Mouse (Mus musculus): ENCODE results near the gene Fam187b.
"Not testable (repeated sequence)": the region's sequence is repeated elsewhere in the genome, so short reads cannot be mapped to it uniquely, and the experiment has no call there.

Gene Fam187b

DNA sequence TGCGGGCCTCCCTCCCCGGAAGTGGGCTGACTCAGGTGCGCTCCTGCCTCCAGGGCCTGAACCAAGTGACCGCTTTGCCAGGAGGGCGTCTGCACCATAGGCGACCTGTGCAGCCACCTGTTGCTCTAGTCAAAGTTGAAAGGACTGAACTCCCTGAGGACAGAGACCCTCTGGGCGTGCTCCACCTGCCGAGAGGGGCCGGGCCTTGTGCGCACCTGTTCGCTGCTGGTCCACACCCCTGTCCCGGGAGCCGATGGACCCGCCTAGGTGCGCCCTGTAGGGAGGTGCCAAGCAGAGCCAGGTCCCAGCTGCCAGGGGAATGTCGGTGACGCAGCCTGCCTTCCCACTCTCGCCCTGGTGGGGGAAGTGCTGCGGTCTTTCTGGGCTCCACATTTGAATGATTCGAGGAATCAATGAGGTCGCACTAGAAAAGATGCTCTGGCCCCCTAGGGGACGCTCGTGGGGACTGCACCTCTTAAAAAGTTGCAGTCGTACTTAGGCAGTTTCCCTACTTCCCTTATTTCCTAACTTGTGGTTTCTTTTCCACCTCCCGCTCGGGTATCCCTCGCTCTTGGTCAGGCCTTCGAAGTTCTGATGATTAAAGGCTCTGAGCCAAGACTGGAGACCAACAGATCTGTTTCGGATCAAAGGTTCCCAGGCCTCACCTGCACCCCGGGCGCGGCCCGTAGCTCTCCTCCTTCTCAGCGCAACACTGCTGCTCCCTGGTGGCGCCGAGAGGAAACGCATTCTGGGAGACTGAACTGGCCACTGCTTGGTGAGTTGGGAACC, at the start of gene Fam187b:
Fam187b (plus strand) TSS at position 290 of the 789 bp plus-strand sequence.
- no peak for DNase-seq (ENCODE audit: extremely low read depth, low read depth, low spot score)

DNA sequence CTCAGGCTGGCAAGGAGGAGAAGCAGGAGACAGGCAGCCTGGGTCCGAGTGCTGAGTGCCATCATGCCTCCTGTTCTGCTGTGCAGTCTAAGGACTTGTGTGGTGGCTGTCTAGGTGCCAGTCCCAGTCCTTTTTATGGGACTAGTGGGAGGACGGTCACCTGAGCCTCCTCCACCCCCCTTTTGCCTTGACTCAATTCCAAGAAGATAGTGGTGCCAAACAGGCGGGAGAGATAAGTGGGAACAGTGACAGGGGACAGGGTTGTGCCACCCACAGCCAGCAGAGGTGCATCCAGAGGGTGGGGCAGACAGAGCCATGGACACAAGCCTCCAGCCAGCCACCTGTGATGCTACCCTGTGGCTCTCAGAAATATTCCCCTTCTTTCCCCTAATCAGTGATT, 49.5 kb upstream of the Fam187b start:
- DNase-seq (ENCODE audit: extremely low read depth, low read depth, low spot score) = no peak

DNA sequence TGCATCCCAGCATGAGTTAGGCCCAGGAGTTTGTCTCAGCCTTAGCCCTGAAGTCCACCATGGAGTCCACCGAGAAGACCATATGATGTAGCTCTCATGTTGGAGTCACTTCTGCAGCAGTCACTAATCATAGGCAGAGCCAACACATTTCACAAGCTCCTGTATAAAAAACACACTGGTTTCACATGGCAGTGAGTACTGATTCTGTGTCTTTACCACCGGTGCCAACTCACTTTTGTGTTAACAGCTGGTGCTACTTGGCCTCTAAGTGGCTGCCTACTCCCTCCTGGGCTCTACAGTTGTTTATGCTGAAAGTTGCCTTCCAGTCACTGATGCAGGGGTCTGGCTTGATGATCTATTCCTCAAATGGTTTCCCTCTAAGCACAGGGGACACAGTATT, 49.0 kb upstream of the Fam187b start, which contains the start of gene Hamp2:
Hamp2 (minus strand) TSS at position 101 of the 400 bp plus-strand sequence.
- DNase-seq (ENCODE audit: extremely low read depth, low read depth, low spot score) = not testable (repeated sequence)

DNA sequence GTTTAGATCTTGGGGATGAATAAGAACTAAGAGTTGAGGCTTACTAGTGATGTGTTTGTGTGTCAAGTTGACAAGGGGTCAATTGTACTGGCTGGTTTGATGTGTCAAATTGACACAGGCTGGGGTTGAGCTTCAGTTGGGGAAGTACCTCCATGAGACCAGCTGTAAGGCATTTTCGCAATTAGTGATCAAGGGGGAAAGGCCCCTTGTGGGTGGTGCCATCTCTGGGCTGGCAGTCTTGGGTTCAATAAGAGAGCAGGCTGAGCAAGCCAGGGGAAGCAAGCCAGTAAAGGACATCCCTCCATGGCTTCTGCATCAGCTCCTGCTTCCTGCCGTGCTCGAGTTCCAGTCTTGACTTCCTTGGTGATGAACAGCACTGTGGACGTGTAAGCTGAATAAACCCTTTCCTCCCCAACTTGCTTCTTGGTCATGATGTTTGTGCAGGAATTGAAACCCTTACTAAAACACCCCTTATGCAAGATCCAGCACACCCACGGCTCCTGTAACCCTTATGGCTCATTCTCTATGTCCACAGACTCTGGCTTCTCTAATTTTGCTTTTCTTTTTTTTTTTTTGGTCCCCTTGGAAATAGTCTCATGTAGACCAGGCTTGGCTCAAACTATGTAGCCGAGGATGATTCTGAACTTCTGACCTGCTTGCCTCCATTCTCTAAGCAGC, 38.0 kb upstream of the Fam187b start:
- not testable (repeated sequence) for DNase-seq (ENCODE audit: extremely low read depth, low read depth, low spot score)

DNA sequence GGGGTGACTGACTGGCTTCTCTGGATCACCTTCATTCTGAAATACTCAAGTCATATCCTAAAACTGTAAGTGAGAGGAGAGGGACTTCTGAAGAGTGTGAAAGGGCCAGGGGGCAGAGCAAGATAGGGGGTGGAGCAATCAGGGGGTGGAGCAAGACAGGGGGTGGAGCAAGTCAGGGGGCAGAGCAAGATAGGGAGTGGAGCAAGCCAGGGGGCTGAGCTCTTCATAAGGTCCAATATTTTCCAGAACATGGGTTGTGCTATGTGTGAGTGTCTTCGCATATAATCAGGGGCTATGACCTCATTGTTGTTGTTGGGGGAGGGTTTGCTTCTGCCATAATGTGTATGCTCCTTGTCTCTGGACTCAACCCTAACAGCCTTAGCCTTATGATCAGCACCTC, 33.5 kb upstream of the Fam187b start:
- not testable (repeated sequence) for DNase-seq (ENCODE audit: extremely low read depth, low read depth, low spot score)

DNA sequence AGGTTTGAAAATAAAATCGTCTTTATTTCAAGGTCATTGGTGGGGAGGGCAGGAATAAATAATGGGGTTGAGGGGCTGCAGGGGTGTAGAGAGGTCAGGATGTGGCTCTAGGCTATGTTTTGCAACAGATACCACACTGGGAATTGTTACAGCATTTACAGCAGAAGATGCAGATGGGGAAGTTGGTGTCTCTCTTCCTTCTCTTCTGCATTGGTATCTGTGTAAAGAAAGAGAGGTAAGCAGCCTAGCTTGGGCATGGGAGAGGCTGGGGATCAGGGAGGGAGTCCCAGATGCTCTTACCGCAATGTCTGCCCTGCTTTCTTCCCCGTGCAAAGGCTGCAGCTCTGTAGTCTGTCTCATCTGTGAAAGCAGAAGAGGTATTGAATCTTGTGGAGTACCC, 31.2 kb upstream of the Fam187b start:
- DNase-seq (ENCODE audit: extremely low read depth, low read depth, low spot score) = not testable (repeated sequence)

DNA sequence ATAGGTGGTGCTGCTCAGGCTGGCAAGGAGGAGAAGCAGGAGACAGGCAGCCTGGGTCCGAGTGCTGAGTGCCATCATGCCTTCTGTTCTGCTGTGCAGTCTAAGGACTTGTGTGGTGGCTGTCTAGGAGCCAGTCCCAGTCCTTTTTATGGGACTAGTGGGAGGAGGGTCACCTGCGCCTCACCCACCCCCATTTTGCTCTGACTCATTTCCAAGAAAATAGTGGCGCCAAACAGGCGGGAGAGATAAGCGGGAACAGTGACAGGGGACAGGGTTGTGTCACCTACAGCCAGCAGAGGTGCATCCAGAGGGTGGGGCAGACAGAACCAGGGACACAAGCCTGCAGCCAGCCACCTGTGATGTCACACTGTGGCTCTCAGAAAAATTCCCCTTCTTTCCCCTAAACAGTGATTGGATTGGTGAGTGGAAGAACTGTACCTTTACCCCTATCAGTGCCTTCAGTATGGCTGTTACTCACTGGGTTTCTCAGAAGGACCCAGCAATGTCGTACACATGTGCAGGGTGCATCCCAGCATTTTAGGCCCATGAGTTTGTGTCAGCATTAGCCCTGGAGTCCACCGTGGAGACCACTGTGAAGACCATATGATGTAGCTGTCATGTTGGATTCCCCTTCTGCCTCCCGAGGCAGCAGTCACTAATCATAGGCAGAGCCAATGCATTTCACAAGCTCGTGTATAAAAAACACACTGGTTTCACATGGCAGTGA, 29.5 kb upstream of the Fam187b start, which contains the start of gene Hamp:
Hamp (minus strand) TSS at position 124 of the 727 bp plus-strand sequence.
- DNase-seq (ENCODE audit: extremely low read depth, low read depth, low spot score) = no peak

DNA sequence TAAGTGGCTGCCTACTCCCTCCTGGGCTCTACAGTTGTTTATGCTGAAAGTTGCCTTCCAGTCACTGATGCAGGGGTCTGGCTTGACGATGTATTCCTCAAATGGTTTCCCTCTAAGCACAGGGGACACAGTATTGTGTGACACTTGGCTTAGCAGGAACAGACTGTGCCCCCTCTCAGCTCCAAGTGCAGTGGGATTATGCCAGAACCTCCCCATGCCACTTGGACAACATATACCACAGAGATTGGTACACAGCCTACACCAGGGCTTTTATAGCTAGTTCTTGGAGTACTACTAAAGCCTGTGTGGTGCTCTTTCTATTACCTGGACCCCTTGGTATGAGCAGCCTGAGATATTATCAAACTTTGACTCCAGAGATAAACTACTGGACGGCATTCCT, 28.9 kb upstream of the Fam187b start:
- DNase-seq (ENCODE audit: extremely low read depth, low read depth, low spot score) = not testable (repeated sequence)

DNA sequence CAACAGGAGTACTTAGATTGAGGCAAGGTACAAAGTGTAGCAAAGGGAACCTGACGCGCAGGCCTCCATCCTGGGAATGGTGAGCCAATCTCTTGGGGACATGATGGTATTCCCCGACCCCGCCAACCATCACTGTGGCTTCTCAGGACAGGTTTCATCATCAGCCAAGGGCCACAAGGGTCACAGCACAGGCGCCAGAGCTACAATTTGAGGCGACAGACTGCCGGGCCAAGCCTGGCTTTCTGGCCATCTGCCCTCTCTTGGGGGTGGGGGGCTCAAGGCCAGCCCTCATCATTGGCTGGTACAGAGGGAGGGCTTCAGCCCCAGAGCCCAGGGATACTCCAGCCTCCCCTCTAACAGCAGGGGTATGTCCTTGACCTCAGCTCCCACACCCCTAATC, 28.1 kb upstream of the Fam187b start:
- not testable (repeated sequence) for DNase-seq (ENCODE audit: extremely low read depth, low read depth, low spot score)

DNA sequence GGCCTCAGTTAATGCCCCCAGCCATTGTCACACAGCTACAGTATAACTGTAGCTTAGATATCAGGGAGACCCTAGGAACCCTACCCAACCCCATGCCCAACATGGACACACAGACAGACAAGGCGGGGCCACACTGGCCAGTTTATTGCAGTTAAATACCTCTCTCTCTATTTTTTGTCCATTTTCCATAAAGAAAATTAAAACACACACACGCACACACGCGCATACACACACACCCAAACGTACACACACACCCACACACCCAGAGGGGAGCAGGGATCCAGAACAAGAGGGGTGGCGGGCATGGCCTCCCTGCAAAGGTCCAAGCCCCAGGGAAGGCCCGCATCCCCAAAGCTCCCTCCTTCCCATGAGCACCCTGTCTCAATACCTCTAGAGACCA, 27.7 kb upstream of the Fam187b start:
- DNase-seq (ENCODE audit: extremely low read depth, low read depth, low spot score) = no peak

DNA sequence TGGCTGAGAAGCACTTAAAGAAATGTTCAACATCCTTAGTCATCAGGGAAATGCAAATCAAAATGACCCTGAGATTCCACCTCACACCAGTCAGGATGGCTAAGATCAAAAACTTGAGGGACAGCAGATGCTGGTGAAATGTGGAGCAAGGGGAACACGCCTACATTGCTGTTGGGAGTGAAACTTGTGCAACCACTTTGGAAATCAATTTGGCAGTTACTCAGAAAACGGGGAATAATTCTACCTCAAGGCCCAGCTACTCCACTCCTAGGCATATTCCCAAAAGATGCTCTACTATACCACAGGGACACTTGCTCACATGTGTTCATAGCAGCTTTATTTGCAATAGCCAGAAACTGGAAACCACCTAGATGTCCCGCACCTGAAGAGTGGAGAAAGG, 23.7 kb upstream of the Fam187b start:
- DNase-seq (ENCODE audit: extremely low read depth, low read depth, low spot score) = not testable (repeated sequence)

DNA sequence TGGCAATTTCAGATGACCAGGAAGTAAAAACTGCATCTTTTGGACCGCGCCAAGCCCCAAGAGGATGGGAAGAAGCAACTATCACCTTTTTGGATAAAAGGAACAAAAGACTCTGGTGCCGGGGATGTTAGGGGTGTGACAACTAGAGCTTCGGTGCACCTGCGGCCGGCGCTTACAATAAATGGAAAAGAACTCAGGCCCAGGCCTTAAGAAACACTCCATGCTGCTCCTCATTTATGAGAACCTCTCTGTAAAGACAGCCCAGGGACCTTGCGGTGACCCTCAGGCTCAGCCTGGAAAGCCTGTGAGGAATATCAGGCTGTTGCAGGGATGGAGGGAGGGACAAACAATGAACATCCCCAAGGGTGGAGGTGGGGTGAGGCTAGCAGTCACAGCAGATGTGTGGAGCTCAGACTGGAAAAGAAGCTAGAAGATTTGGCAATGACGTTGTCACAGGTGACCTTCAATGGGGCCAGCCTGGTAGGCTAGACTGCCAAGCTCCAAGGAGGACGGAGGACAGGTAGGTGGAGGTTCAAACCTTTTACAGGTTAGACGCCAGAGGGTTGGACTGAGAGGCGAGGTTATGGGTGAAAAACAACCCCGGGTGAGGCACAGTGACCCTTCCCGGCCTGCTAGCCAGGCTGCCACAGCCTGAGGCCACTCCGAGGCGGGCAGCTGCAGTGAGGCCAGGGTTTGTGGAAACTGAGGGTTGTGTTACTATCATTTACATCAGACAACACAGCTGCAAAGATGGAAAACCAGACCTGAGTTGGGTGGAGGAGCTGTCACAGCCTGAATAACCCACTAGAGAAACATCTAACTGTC, 20.9 kb upstream of the Fam187b start:
- DNase-seq (ENCODE audit: extremely low read depth, low read depth, low spot score) = no peak

DNA sequence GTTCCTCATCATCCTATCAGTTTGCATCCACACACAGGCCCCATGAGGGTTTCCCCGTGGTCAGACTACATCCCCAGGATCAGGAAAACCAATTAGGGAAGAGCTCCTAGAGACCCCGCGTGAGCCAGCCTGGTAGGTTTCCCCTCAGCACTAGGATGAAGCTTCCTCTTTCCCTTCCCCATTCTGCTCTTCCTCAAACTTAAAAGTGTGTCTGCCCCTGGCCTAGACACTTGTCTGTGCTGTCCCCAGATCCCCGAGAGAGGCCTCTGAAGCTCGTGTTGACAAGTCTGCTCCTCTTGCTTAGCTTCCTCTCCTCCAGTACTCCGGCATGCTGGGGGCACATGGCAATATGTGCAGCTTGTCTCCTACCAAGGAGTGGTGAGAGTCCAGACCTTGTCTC, 20.1 kb upstream of the Fam187b start:
- DNase-seq (ENCODE audit: extremely low read depth, low read depth, low spot score) = no peak

DNA sequence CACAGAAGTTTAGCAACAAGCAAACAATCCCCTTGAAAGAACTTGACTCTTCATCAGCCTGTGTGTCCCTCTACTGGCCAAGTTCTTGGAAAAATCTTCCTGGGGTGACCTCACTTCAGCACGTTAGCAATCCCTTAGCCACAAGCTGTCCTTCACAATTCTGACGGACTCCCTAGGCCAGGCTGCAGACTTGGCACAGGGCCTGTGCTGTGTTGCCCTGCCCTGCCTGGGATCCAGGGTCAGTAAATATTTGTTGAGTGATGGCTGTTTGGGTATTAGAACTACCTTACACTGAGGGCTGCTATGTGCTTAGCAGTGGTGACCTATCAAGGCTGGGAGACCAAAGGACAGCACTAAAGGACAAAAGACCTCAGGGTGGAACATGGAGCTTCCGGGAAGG, 19.6 kb upstream of the Fam187b start:
- no peak for DNase-seq (ENCODE audit: extremely low read depth, low read depth, low spot score)

DNA sequence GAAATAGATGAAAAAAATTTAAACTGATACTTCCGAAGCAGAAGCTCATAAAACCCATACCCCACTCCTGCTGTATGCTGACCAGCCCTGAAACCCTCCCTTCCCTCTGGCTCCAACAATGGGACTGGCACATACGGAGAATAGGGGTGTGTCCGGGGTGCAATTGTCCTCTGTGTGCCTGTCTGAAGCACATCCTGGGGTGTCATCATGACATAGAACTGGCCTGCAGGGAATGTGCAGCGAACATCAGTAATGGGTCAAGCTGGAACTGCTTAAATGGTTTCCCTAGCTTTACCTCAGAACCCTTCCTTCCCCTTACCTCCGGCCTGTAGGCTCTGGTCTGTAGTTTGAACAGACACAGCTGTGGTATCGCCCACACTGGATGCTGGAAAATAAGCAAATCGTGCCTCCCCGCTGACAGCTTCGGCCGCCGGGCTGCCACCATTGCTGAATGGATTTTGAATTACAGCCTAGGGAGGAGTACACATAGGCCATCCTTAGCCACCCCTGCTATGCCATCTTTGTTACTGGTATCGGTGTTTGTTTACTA, 18.5 kb upstream of the Fam187b start:
- DNase-seq (ENCODE audit: extremely low read depth, low read depth, low spot score) = no peak

DNA sequence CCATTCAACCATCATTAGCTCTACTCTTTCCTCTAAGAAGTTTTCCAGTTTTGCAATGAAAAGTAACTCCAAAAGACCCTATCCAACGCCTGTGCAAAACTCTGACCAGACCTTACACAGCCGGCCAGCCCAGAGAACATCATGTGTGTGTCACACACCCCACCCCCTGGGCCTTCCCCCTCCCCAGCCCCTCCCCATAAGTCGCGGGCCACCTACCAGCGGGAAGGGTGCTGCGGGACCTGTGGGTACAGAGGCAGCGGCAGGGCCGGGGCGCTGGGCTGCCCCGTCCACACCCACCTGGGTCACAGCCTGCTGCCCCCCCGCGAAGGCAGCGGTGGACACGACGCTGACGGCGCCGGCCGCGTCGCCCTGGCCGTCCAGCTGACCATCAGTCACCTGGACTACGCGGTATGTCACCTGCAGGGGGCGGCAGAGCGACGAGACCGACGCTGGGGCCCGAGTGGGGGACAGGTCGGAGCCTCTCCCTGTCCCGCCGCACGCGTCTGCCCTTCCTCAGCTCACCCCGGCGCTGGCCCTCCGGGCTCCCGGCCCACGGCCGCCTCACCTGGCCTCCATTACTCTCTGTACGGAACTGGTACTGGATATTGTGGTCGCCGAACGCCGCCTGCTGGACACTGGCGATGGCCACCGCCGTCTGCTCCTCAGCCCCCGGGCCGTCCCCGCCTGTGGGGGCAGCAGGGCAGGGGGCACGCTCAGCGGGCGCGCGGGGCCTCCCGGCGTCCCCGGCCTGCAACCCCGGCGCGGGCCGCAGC, 17.8 kb upstream of the Fam187b start:
- no peak for DNase-seq (ENCODE audit: extremely low read depth, low read depth, low spot score)

DNA sequence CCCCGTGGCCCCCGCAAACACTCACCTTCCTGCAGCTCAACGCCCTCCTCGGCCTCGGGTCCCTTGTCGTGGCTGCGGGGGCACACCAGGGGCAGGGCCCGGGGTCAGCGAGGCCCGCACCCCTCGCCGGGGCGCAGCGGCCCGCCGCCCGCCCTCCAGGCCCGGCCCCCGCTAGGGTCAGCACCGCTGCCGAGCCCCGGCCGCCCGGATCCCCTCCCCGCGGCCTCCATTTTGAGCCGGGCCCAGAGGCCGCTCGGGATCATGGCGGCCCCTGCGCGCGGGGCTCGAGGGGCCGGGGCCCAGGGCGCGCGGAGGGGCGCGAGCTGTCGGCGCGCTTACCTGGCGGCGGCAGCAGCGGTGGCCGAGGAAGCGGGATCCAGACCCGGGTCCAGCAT, 17.2 kb upstream of the Fam187b start:
- DNase-seq (ENCODE audit: extremely low read depth, low read depth, low spot score) = no peak

DNA sequence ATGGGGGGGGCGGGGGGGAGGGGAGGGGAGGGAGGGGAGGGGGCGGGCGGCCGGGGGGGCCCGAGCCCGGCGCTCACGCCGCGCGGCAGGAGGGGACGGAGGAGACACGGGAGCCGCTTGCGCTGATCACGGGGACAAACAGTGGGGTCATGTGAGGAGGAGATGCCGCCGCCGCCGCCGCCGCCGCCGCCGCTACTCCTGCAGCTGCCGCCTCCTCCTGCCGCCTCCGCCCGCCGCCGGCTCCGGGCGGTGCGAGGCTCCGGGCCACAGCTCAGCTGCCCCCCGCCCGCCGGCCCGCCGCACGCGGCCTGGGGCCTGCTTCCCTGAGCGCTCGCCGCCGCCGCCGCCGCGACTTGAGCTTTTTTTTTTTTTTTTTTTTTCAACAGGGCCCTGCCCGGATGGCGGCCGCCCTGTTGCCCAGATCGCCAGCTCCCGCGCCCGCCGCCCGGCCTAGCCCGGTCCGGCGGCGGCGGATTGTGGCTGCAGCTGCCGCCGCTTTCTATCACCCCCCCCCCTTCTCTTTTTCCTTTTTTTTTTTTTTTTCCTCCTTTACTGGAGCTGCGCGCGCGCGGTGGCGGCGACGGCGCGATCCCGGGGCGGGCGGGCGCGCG, 16.7 kb upstream of the Fam187b start, which contains the start of gene Usf2:
Usf2 (minus strand) TSS at position 48 of the 611 bp plus-strand sequence.
- no peak for DNase-seq (ENCODE audit: extremely low read depth, low read depth, low spot score)

DNA sequence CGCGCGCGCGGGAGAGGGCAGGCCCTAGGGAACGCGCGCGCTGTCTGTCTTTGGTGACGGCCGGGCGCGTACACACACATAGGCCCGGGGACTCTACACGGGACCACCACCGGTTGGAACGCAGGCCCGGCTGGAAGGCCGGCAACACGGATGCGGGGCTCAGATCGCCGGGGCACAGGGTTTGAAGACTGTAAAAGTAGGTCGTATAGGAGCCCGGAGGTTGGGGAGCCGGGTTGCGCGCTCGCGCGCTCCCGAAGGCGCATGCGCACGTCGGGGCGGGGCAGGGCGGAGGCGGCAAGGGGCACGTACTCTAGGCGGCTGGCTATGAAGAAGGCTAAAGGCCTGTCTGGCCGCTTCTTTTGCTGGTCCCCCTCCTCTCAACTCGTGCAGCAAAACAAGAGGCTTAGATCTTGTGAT, 16.2 kb upstream of the Fam187b start:
- DNase-seq (ENCODE audit: extremely low read depth, low read depth, low spot score) = no peak
